Mouse (Mus musculus): ENCODE results near the gene Crip1. TPM values are rescaled to one million over a fixed set of nuclear protein-coding genes. Genes with fewer than 3 reads are reported as not detected.

Crip1 gene
- polyA plus RNA-seq, 1 experiment from 2014 or later: 148 TPM

DNA sequence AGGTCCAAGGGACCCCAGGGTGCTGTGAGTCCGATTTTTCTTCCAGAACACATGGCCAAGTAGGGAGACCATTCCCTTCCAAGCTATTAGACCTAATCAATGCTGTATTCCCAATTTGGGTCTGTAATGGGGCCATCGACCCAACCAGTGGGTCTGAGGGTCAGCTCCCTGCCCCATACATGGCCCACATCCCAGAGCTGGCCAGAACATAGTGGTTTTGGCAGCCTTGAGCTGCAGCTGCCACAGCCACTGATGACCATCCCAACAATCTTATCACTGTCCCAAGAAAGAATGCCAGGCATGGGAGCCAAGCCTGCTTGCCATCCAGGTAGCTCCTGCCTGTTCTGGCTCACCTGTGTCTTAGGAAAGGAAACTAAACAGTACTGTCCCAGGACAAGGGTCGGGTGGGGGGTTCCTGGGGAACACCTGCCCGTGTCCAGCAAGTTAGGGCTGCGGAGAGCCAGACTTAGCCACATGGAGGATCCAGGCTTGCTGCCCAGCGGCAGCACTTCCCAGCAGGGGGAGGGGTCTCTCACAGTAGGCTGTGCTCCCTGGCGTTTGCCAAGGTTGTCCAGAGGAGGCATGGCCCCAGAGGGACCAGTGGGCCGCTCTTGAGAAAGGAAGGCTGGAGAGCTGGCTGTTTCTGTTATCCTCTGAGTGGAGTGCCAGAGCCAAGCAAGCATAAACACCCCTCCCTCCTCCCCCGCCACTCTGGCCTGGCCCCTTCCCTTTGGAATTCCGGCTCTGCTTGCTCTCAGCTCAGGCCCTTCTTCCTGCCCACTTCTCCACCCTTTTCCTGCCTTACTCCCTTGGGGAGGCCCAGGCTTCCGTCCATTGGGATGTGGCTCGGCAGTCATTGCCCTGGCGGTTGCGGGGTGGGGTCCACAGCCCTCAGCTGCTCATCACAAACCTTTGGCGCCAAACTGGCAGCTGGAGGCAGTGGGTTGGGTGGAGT is 3.8 kb upstream of the Crip1 start:
- WGBS: 17% methylated on average over 15 of the region's 15 CpGs
- no peak for ATAC-seq (replicated peaks; ENCODE audit: low FRiP score)
- H3K9me3 ChIP-seq (ENCODE audit: control insufficient read depth, low read length): no peaks in the 10 kb centered on the region
- peaks cover 40% of the 10 kb centered on the region for H3K27me3 ChIP-seq (replicated peaks; ENCODE audit: control insufficient read depth, insufficient read depth, low read length)
- DNase-seq (ENCODE audit: low spot score): peak; percentile 55
- H3K9ac ChIP-seq (ENCODE audit: low read depth, low read length): 0 out of 2 replicates have a peak overlapping the region, but pooled peaks have one; percentile 12
- H3K27ac ChIP-seq (ENCODE audit: low read depth, low read length): peak overlapping the region; percentile 62; the same call in 1 of the 2 replicates
- H3K4me2 ChIP-seq: peak overlapping the region; percentile 94
- H3K4me1 ChIP-seq (replicated peaks; ENCODE audit: control insufficient read depth, insufficient read depth, low read length): peaks cover 29% of the 10 kb centered on the region
- peak overlapping the region; percentile 65 for H3K4me3 ChIP-seq (ENCODE audit: low read depth, low read length)
- H3K36me3 ChIP-seq (ENCODE audit: control insufficient read depth, insufficient read depth, low read length): peaks cover 9% of the 10 kb centered on the region

DNA sequence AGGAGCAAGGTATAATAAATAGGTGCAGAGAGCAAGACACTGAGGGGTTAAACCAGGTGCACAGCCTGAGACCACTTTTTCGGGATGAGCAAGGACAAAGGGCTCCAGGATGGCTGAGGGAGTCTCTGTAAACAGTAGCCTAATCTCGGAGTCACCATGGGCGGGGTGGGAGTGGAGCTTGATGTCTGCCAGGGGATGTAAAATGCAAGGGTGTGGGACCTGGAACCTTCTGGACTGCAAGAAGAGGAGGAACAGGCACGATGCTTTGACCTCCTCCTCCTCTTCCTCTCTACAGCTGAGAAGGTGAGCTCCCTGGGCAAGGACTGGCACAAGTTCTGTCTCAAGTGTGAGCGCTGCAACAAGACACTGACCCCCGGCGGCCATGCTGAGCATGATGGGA is 3.0 kb upstream of the Crip1 start:
- no peak overlapping the region for H3K27ac ChIP-seq (ENCODE audit: low read depth, low read length)
- 49% methylated on average over 7 of the region's 7 CpGs for WGBS
- H3K9ac ChIP-seq (ENCODE audit: low read depth, low read length): no peak overlapping the region
- DNase-seq (ENCODE audit: low spot score) (no peak), ATAC-seq (replicated peaks; ENCODE audit: low FRiP score) (no peak)
- peaks cover under 1% of the 10 kb centered on the region for H3K36me3 ChIP-seq (ENCODE audit: control insufficient read depth, insufficient read depth, low read length)
- H3K27me3 ChIP-seq (replicated peaks; ENCODE audit: control insufficient read depth, insufficient read depth, low read length): peaks cover 48% of the 10 kb centered on the region
- peaks cover 37% of the 10 kb centered on the region for H3K4me1 ChIP-seq (replicated peaks; ENCODE audit: control insufficient read depth, insufficient read depth, low read length)
- no peaks in the 10 kb centered on the region for H3K9me3 ChIP-seq (ENCODE audit: control insufficient read depth, low read length)
- H3K4me2 ChIP-seq: peak overlapping the region; percentile 94
- H3K4me3 ChIP-seq (ENCODE audit: low read depth, low read length): peak overlapping the region; percentile 24

GRCm38 (mm10) chr12:113144001-113144756 is 1.9 kb upstream of the Crip1 start:
- DNase-seq (ENCODE audit: low spot score): no peak
- WGBS: 72% methylated on average over 20 of the region's 20 CpGs
- no peak overlapping the region for H3K9ac ChIP-seq (ENCODE audit: low read depth, low read length)

GRCm38 (mm10) chr12:113144886-113145285 is 1.2 kb upstream of the Crip1 start:
- H3K36me3 ChIP-seq (ENCODE audit: control insufficient read depth, insufficient read depth, low read length): no peaks in the 10 kb centered on the region
- 84% methylated on average over 16 of the region's 16 CpGs for WGBS
- H3K4me1 ChIP-seq (replicated peaks; ENCODE audit: control insufficient read depth, insufficient read depth, low read length): peaks cover 38% of the 10 kb centered on the region
- no peak for DNase-seq (ENCODE audit: low spot score)
- no peak for ATAC-seq (replicated peaks; ENCODE audit: low FRiP score)
- H3K4me3 ChIP-seq (ENCODE audit: low read depth, low read length): no peak overlapping the region
- H3K4me2 ChIP-seq: no peak overlapping the region
- no peak overlapping the region for H3K9ac ChIP-seq (ENCODE audit: low read depth, low read length)
- no peaks in the 10 kb centered on the region for H3K9me3 ChIP-seq (ENCODE audit: control insufficient read depth, low read length)
- H3K27me3 ChIP-seq (replicated peaks; ENCODE audit: control insufficient read depth, insufficient read depth, low read length): peaks cover 49% of the 10 kb centered on the region
- no peak overlapping the region for H3K27ac ChIP-seq (ENCODE audit: low read depth, low read length)

More at GRCm38 (mm10) chr12:113144001-113144756, 1.9 kb upstream of the Crip1 start:
- H3K36me3 ChIP-seq (ENCODE audit: control insufficient read depth, insufficient read depth, low read length): no peaks in the 10 kb centered on the region
- peaks cover 42% of the 10 kb centered on the region for H3K4me1 ChIP-seq (replicated peaks; ENCODE audit: control insufficient read depth, insufficient read depth, low read length)
- H3K4me2 ChIP-seq: no peak overlapping the region
- H3K27ac ChIP-seq (ENCODE audit: low read depth, low read length): no peak overlapping the region
- no peaks in the 10 kb centered on the region for H3K9me3 ChIP-seq (ENCODE audit: control insufficient read depth, low read length)
- no peak for ATAC-seq (replicated peaks; ENCODE audit: low FRiP score)
- H3K4me3 ChIP-seq (ENCODE audit: low read depth, low read length): no peak overlapping the region
- H3K27me3 ChIP-seq (replicated peaks; ENCODE audit: control insufficient read depth, insufficient read depth, low read length): peaks cover 49% of the 10 kb centered on the region

DNA sequence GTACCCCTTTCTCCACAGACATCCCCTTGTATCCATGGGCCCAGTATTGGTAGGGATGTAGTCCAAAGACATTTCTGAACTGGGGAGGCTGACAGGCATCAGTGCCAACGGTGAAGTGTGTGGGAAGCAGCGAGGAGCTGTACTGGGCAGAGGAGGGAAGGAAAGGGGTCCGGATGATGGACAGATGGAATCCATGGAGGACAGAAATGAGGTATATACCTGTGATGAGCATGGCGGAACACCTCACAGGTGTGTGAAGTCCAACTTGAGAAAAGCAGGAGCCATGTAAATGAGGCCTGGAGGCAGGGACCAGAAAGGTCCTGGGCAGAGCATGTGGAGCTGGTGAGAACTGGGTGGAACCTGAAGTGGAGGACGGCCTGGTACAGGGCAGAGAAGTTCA is 525 bp upstream of the Crip1 start:
- DNase-seq (ENCODE audit: low spot score) (no peak), ATAC-seq (replicated peaks; ENCODE audit: low FRiP score) (no peak)
- Histone ChIP-seq H3K27me3 (replicated peaks; ENCODE audit: control insufficient read depth, insufficient read depth, low read length) (peaks cover 50% of the 10 kb centered on the region), H3K27ac (ENCODE audit: low read depth, low read length) (no peak overlapping the region), H3K4me2 (no peak overlapping the region), H3K9ac (ENCODE audit: low read depth, low read length) (no peak overlapping the region), H3K36me3 (ENCODE audit: control insufficient read depth, insufficient read depth, low read length) (no peaks in the 10 kb centered on the region), H3K9me3 (ENCODE audit: control insufficient read depth, low read length) (no peaks in the 10 kb centered on the region), H3K4me1 (replicated peaks; ENCODE audit: control insufficient read depth, insufficient read depth, low read length) (peaks cover 37% of the 10 kb centered on the region), H3K4me3 (ENCODE audit: low read depth, low read length) (no peak overlapping the region)
- WGBS: 80% methylated on average over 5 of the region's 5 CpGs

- WGBS: 76% methylated on average over 8 of the region's 8 CpGs
- Histone ChIP-seq H3K9me3 (ENCODE audit: control insufficient read depth, low read length) (no peaks in the 10 kb centered on the region), H3K9ac (ENCODE audit: low read depth, low read length) (no peak overlapping the region), H3K27ac (ENCODE audit: low read depth, low read length) (0 out of 2 replicates have a peak overlapping the region, but pooled peaks have one; percentile 3), H3K4me3 (ENCODE audit: low read depth, low read length) (no peak overlapping the region), H3K4me1 (replicated peaks; ENCODE audit: control insufficient read depth, insufficient read depth, low read length) (peaks cover 36% of the 10 kb centered on the region), H3K4me2 (no peak overlapping the region), H3K36me3 (ENCODE audit: control insufficient read depth, insufficient read depth, low read length) (no peaks in the 10 kb centered on the region), H3K27me3 (replicated peaks; ENCODE audit: control insufficient read depth, insufficient read depth, low read length) (peaks cover 31% of the 10 kb centered on the region)
- DNase-seq (ENCODE audit: low spot score) (no peak), ATAC-seq (replicated peaks; ENCODE audit: low FRiP score) (no peak)
These were observed 1.4 kb downstream of the Crip1 start for GRCm38 (mm10) chr12:113147481-113147880.

DNA sequence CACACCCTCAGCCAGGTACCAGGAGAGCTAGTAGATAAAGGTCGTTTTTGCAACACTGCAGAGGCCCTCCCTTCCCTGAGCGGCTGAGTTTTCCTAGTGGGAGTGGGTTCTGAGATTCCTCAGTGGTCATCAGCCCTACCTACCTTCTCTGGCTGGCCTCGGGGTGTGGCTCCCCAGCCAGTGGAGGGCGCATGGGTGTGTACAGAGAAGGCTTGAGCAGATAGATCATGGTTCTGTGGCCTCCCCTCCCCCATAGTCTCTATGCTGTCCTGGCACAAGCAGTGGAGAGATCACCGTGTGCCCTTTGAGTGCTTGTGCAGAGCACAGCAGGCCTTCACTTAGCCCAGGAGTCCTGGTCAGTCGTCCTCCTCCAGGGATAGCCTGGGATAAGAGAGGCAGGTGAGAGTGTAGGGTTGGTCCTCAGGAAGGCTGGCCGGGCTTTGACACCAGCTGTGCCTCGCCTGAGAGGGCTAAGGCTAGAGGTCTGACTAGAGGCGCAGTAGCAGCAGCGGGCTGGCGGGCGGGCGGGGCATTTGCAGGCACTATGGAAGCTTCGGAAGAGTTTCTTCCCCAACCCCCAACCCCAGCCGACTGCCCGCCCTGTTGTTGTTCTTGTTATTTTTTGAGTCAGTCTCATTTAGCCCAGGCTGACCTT is 2.4 kb downstream of the Crip1 start:
- H3K9me3 ChIP-seq (ENCODE audit: control insufficient read depth, low read length): no peaks in the 10 kb centered on the region
- peak overlapping the region; percentile 26; the same call in 1 of the 2 replicates for H3K9ac ChIP-seq (ENCODE audit: low read depth, low read length)
- H3K27me3 ChIP-seq (replicated peaks; ENCODE audit: control insufficient read depth, insufficient read depth, low read length): peaks cover 24% of the 10 kb centered on the region
- no peak for DNase-seq (ENCODE audit: low spot score)
- H3K4me2 ChIP-seq: peak overlapping the region; percentile 28; the same call in 1 of the 2 replicates
- no peaks in the 10 kb centered on the region for H3K36me3 ChIP-seq (ENCODE audit: control insufficient read depth, insufficient read depth, low read length)
- WGBS: 31% methylated on average over 16 of the region's 16 CpGs
- no peak overlapping the region for H3K4me3 ChIP-seq (ENCODE audit: low read depth, low read length)
- H3K4me1 ChIP-seq (replicated peaks; ENCODE audit: control insufficient read depth, insufficient read depth, low read length): peaks cover 33% of the 10 kb centered on the region
- peak; percentile 45 for ATAC-seq (replicated peaks; ENCODE audit: low FRiP score)
- no peak overlapping the region for H3K27ac ChIP-seq (ENCODE audit: low read depth, low read length)

- Histone ChIP-seq H3K4me3 (ENCODE audit: low read depth, low read length) (no peak overlapping the region), H3K4me2 (no peak overlapping the region), H3K36me3 (ENCODE audit: control insufficient read depth, insufficient read depth, low read length) (no peaks in the 10 kb centered on the region), H3K9ac (ENCODE audit: low read depth, low read length) (no peak overlapping the region), H3K9me3 (ENCODE audit: control insufficient read depth, low read length) (no peaks in the 10 kb centered on the region), H3K4me1 (replicated peaks; ENCODE audit: control insufficient read depth, insufficient read depth, low read length) (peaks cover 33% of the 10 kb centered on the region), H3K27me3 (replicated peaks; ENCODE audit: control insufficient read depth, insufficient read depth, low read length) (peaks cover 22% of the 10 kb centered on the region), H3K27ac (ENCODE audit: low read depth, low read length) (no peak overlapping the region)
- 78% methylated on average over 4 of the region's 4 CpGs for WGBS
- ATAC-seq (replicated peaks; ENCODE audit: low FRiP score) (no peak), DNase-seq (ENCODE audit: low spot score) (no peak)
These were observed 3.2 kb downstream of the Crip1 start for GRCm38 (mm10) chr12:113149341-113149740.

Measured in liver, embryonic 11.5 days (tissue).